Mouse (Mus musculus): Measurements from ENCODE around the gene Olfr17. TPM values are rescaled to one million over a fixed set of nuclear protein-coding genes. Genes with fewer than 3 reads are reported as not detected.
A peak's percentile ranks its signal among the peaks of the same experiment; 100 is the strongest.
"Not testable (repeated sequence)": the region's sequence is repeated elsewhere in the genome, so short reads cannot be mapped to it uniquely, and the experiment has no call there.

The Olfr17 gene
- not detected in 2 replicates for polyA plus RNA-seq (2015; fragmentation: Nextera tagmentation; extraction: Ambion mirVana)

DNA sequence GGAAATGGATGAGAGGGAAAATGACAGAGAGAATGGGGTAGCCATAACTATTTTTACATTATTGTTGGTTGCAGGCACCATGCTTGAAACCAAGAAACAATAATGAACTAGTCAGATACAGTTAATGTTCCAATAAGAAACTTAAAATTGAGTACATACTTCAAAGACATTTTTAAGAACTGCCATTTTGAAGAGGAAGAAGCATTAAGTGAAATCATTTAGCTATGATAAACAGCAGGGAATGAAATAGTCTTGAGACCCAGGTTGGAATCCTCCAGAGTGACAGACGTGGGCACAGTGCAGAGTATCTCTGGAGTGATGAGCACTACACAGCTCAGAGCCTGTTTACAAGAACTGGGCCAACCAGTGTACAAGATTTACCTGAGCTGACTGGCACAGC is at the start of gene Olfr17:
Olfr17 (plus strand) TSS at position 301 of the 400 bp plus-strand sequence.
- no peak within 1 kb of the TSS for H3K4me2 ChIP-seq (ENCODE audit: low read length)
- TF ChIP-seq CTCF (IDR thresholded peaks at IDR 0.05; ENCODE audit: low read depth): no peak
- H3K36me3 ChIP-seq (ENCODE audit: insufficient read depth, low read length): no peaks in the 10 kb centered on the region
- no peak within 1 kb of the TSS for H3K27ac ChIP-seq
- DNase-seq (ENCODE audit: low spot score) (no peak), ATAC-seq (replicated peaks; ENCODE audit: low FRiP score, low read depth) (no peak)
- H3K27me3 ChIP-seq (ENCODE audit: insufficient read depth, low read length): no peaks in the 10 kb centered on the region
- H3K9me3 ChIP-seq (replicated peaks; ENCODE audit: low read length): no peaks in the 10 kb centered on the region
- H3K9ac ChIP-seq (ENCODE audit: low read depth, low read length): no peak within 1 kb of the TSS
- no peaks in the 10 kb centered on the region for H3K4me1 ChIP-seq (replicated peaks; ENCODE audit: insufficient read depth, low read length)
- WGBS: 56% methylated on average over 1 of the region's 1 CpGs
- H3K4me3 ChIP-seq (replicated peaks; ENCODE audit: low read depth, low read length): no peak within 1 kb of the TSS

DNA sequence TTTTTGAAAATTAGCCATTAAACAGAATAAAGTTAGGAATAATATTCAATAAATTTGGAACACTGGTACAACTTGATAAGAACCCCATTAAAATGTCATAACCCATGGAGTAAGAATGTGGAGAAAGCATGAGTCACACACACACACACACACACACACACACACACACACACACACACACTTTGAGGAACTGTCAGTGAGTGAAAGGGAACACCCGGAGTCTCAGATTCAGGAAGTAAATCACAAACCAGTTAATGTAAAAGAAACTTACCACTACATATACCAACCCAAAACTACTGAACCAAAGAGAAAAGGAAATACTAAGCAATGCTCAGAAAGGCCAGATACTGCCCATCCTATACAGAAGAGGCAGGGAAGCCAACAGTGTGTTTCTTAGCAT is 48.6 kb upstream of the Olfr17 start:
- Histone ChIP-seq H3K27ac (no peak overlapping the region), H3K4me1 (replicated peaks; ENCODE audit: insufficient read depth, low read length) (no peaks in the 10 kb centered on the region), H3K4me2 (ENCODE audit: low read length) (no peak overlapping the region), H3K27me3 (ENCODE audit: insufficient read depth, low read length) (no peaks in the 10 kb centered on the region), H3K9me3 (replicated peaks; ENCODE audit: low read length) (no peaks in the 10 kb centered on the region), H3K4me3 (replicated peaks; ENCODE audit: low read depth, low read length) (no peak overlapping the region), H3K36me3 (ENCODE audit: insufficient read depth, low read length) (no peaks in the 10 kb centered on the region), H3K9ac (ENCODE audit: low read depth, low read length) (no peak overlapping the region)
- DNase-seq (ENCODE audit: low spot score) (no peak), ATAC-seq (replicated peaks; ENCODE audit: low FRiP score, low read depth) (no peak)
- TF ChIP-seq CTCF (IDR thresholded peaks at IDR 0.05; ENCODE audit: low read depth): no peak
- WGBS: 39% methylated on average over 1 of the region's 1 CpGs

DNA sequence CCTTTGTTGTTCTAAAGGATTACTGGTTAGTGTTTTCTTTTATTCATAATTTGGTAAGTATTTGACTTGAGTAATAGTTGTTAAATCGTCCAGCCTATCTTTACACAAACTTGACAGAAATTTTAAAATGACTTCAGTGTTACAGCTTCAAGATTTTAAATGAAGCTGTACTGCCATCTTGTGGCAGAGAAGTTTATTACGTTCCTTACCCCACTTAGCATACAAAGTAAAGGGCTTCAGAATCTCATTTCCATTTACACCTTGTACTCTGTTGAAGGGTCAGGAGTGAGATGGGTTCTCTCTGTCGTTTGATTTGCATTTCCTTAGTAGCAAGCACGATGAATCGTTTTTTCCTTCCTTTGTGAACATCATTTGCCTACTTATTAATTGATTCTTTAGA is 47.2 kb upstream of the Olfr17 start:
- peak; percentile 69 for DNase-seq (ENCODE audit: low spot score)
- Histone ChIP-seq H3K27me3 (ENCODE audit: insufficient read depth, low read length) (no peaks in the 10 kb centered on the region), H3K27ac (no peak overlapping the region), H3K4me1 (replicated peaks; ENCODE audit: insufficient read depth, low read length) (no peaks in the 10 kb centered on the region), H3K9me3 (replicated peaks; ENCODE audit: low read length) (no peaks in the 10 kb centered on the region), H3K9ac (ENCODE audit: low read depth, low read length) (no peak overlapping the region), H3K36me3 (ENCODE audit: insufficient read depth, low read length) (no peaks in the 10 kb centered on the region), H3K4me3 (replicated peaks; ENCODE audit: low read depth, low read length) (no peak overlapping the region), H3K4me2 (ENCODE audit: low read length) (no peak overlapping the region)
- peak; percentile 73 for TF ChIP-seq CTCF (IDR thresholded peaks at IDR 0.05; ENCODE audit: low read depth)
- ATAC-seq (replicated peaks; ENCODE audit: low FRiP score, low read depth): no peak
- 2% methylated on average over 5 of the region's 5 CpGs for WGBS

DNA sequence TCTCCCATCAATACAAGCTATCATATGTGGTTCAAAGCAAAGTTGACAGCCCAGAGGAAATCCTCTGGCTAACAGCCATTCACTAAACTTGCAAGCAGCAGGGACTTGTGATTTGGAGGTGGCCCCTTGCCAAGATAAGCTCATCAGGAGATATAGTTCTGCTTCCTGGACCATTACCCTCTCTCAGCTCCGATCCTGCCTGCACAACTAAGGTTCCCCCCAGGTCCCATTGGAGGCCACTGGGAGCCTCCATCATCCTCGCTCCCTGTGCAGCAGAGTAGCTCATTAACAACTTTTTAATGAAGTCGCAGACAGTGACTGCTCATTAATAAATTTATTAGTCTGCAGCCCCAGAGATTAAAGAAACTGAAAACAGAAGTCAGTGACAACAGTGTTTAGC is 45.4 kb upstream of the Olfr17 start:
- H3K27me3 ChIP-seq (ENCODE audit: insufficient read depth, low read length): no peaks in the 10 kb centered on the region
- no peak overlapping the region for H3K4me3 ChIP-seq (replicated peaks; ENCODE audit: low read depth, low read length)
- WGBS: 15% methylated on average over 3 of the region's 3 CpGs
- H3K4me2 ChIP-seq (ENCODE audit: low read length): no peak overlapping the region
- no peak overlapping the region for H3K27ac ChIP-seq
- no peak overlapping the region for H3K9ac ChIP-seq (ENCODE audit: low read depth, low read length)
- no peaks in the 10 kb centered on the region for H3K9me3 ChIP-seq (replicated peaks; ENCODE audit: low read length)
- no peaks in the 10 kb centered on the region for H3K4me1 ChIP-seq (replicated peaks; ENCODE audit: insufficient read depth, low read length)
- no peaks in the 10 kb centered on the region for H3K36me3 ChIP-seq (ENCODE audit: insufficient read depth, low read length)
- no peak for DNase-seq (ENCODE audit: low spot score)
- no peak for ATAC-seq (replicated peaks; ENCODE audit: low FRiP score, low read depth)
- no peak for TF ChIP-seq CTCF (IDR thresholded peaks at IDR 0.05; ENCODE audit: low read depth)

DNA sequence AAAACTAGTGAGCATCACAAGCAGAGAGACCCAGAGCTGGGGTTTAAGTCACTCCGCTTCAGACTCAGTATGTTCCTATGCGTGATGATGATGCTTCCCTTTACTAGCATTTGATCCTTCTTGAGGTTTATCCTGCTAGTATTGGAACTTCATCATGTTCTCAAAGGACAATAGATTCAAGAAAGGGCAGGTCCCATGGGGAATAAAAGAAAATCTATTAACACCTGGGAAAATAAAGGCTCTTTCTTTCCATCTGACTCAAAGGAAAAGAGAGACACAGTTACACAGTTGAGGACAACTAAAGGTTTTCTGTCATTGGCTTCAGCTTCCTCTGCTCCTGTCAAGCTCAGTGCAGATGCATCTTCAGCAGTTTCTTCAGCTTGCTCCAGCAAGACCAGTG is 22.3 kb upstream of the Olfr17 start, which contains the start of gene Olfr714:
Olfr714 (plus strand) TSS at position 301 of the 400 bp plus-strand sequence.
- H3K4me2 ChIP-seq (ENCODE audit: low read length): no peak within 1 kb of the TSS
- WGBS: 88% methylated on average over 2 of the region's 2 CpGs
- no peak within 1 kb of the TSS for H3K9ac ChIP-seq (ENCODE audit: low read depth, low read length)
- no peak for TF ChIP-seq CTCF (IDR thresholded peaks at IDR 0.05; ENCODE audit: low read depth)
- H3K9me3 ChIP-seq (replicated peaks; ENCODE audit: low read length): no peaks in the 10 kb centered on the region
- no peak within 1 kb of the TSS for H3K27ac ChIP-seq
- H3K4me3 ChIP-seq (replicated peaks; ENCODE audit: low read depth, low read length): no peak within 1 kb of the TSS
- no peaks in the 10 kb centered on the region for H3K36me3 ChIP-seq (ENCODE audit: insufficient read depth, low read length)
- H3K4me1 ChIP-seq (replicated peaks; ENCODE audit: insufficient read depth, low read length): no peaks in the 10 kb centered on the region
- no peaks in the 10 kb centered on the region for H3K27me3 ChIP-seq (ENCODE audit: insufficient read depth, low read length)
- DNase-seq (ENCODE audit: low spot score) (no peak), ATAC-seq (replicated peaks; ENCODE audit: low FRiP score, low read depth) (no peak)

DNA sequence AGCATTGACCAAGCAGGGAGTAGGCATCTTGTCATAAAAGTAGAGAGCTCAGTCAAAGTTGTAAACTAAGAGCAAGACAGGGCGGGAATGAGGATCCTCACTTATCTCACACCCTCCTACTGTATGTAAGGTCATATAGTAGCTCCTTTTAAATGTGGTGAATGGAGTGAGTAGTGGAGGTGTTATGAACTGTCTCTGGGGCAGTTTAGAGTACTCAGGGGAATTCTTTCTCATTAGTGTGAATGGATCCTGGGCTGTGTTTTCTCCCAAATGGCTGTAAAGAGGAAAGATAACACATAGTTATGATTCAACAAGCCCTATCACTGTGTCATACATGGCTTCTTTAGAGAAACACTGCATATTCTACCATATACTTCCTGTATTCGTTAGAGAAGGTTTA is 17.2 kb downstream of the Olfr17 start, which contains the start of gene Olfr715b:
Olfr715b (minus strand) TSS at position 101 of the 400 bp plus-strand sequence.
- H3K36me3 ChIP-seq (ENCODE audit: insufficient read depth, low read length); H3K4me3 ChIP-seq (replicated peaks; ENCODE audit: low read depth, low read length); H3K27ac ChIP-seq; H3K4me1 ChIP-seq (replicated peaks; ENCODE audit: insufficient read depth, low read length); H3K4me2 ChIP-seq (ENCODE audit: low read length); H3K9me3 ChIP-seq (replicated peaks; ENCODE audit: low read length); DNase-seq (ENCODE audit: low spot score); H3K27me3 ChIP-seq (ENCODE audit: insufficient read depth, low read length); ATAC-seq (replicated peaks; ENCODE audit: low FRiP score, low read depth); H3K9ac ChIP-seq (ENCODE audit: low read depth, low read length): not testable (repeated sequence)
- WGBS: 70% methylated on average over 1 of the region's 2 CpGs

DNA sequence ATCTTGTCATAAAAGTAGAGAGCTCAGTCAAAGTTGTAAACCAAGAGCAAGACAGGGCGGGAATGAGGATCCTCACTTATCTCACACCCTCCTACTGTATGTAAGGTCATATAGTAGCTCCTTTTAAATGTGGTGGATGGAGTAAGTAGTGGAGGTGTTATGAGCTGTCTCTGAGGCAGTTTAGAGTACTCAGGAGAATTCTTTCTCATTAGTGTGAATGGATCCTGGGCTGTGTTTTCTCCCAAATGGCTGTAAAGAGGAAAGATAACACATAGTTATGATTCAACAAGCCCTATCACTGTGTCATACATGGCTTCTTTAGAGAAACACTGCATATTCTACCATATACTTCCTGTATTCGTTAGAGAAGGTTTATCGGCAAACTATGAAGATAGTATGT is 38.0 kb downstream of the Olfr17 start, which contains the start of gene Olfr715:
Olfr715 (minus strand) TSS at position 101 of the 400 bp plus-strand sequence.
- ATAC-seq (replicated peaks; ENCODE audit: low FRiP score, low read depth); DNase-seq (ENCODE audit: low spot score); H3K4me3 ChIP-seq (replicated peaks; ENCODE audit: low read depth, low read length); H3K9me3 ChIP-seq (replicated peaks; ENCODE audit: low read length); H3K4me1 ChIP-seq (replicated peaks; ENCODE audit: insufficient read depth, low read length); H3K36me3 ChIP-seq (ENCODE audit: insufficient read depth, low read length); H3K4me2 ChIP-seq (ENCODE audit: low read length); H3K27me3 ChIP-seq (ENCODE audit: insufficient read depth, low read length); H3K9ac ChIP-seq (ENCODE audit: low read depth, low read length); H3K27ac ChIP-seq: not testable (repeated sequence)
- 92% methylated on average over 2 of the region's 3 CpGs for WGBS

DNA sequence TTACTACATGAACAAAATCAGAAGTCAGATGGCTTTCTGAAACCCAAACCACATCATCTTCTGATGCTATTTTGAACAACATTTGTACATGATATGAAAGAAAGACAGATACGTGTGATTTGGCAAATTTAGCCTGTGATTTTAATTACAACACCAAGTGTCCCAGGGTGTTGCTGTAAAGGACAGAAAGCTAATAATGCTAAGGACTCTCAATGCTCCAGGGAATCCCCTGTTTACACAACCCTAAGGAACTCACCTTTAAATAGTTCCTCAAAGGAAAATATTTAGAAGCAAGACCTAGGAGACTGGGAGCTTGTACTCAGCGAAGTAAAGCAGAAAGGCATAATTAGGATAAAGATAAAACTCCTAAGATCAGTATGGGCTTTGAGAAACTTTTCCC is 45.0 kb downstream of the Olfr17 start, which contains the start of gene Olfr716:
Olfr716 (plus strand) TSS at position 301 of the 400 bp plus-strand sequence.
- H3K27me3 ChIP-seq (ENCODE audit: insufficient read depth, low read length); ATAC-seq (replicated peaks; ENCODE audit: low FRiP score, low read depth); H3K9me3 ChIP-seq (replicated peaks; ENCODE audit: low read length); H3K36me3 ChIP-seq (ENCODE audit: insufficient read depth, low read length); H3K4me3 ChIP-seq (replicated peaks; ENCODE audit: low read depth, low read length); H3K9ac ChIP-seq (ENCODE audit: low read depth, low read length); H3K4me2 ChIP-seq (ENCODE audit: low read length); DNase-seq (ENCODE audit: low spot score); H3K4me1 ChIP-seq (replicated peaks; ENCODE audit: insufficient read depth, low read length); H3K27ac ChIP-seq: not testable (repeated sequence)
- WGBS: 61% methylated on average over 2 of the region's 2 CpGs
